Mouse (Mus musculus): ENCODE measurements around the gene BC005537. TPM values are rescaled to one million over a fixed set of nuclear protein-coding genes. Genes with fewer than 3 reads are reported as not detected.
A peak's percentile ranks its signal among the peaks of the same experiment; 100 is the strongest.
"Not testable (repeated sequence)": the region's sequence is repeated elsewhere in the genome, so short reads cannot be mapped to it uniquely, and the experiment has no call there.

The BC005537 gene
- total RNA-seq, 2 experiments from 2014 or later: 162 to 165 TPM

DNA sequence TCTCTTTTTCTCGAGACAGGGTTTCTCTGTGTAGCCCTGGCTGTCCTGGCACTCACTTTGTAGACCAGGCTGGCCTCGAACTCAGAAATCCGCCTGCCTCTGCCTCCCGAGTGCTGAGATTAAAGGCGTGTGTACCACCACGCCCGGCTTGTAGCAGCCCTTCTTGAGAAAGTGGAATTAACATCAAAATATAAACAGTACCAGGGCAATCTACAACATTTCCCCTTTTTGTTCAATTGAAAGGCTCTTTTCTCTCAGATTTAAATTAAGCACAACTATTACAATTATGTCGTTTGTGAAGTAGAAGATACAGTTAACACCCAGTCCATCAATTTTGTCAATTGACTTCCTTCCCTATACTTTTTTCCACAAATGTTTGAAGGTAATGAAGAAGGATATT is 36.3 kb downstream of the BC005537 start:
- DNase-seq (ENCODE audit: extremely low spot score in 1 of 2, low spot score in 1 of 2): not testable (repeated sequence)

GRCm38 (mm10) chr13:24839831-24840230 is 38.4 kb downstream of the BC005537 start:
- no peak for DNase-seq (ENCODE audit: extremely low spot score in 1 of 2, low spot score in 1 of 2)

- no peak for DNase-seq (ENCODE audit: extremely low spot score in 1 of 2, low spot score in 1 of 2)
Observed at GRCm38 (mm10) chr13:24841702-24842101, 40.2 kb downstream of the BC005537 start.

GRCm38 (mm10) chr13:24844983-24845955 is 43.8 kb downstream of the BC005537 start, which contains the start of gene D130043K22Rik:
TSS of gene D130043K22Rik (plus strand) at chr13:24845135.
- DNase-seq (ENCODE audit: extremely low spot score in 1 of 2, low spot score in 1 of 2): peak; percentile 66 to 72

- DNase-seq (ENCODE audit: extremely low spot score in 1 of 2, low spot score in 1 of 2): no peak
Observed at GRCm38 (mm10) chr13:24849318-24849717, 47.9 kb downstream of the BC005537 start.

- no peak for DNase-seq (ENCODE audit: extremely low spot score in 1 of 2, low spot score in 1 of 2)
Observed at GRCm38 (mm10) chr13:24851989-24852388, 50.5 kb downstream of the BC005537 start.

DNA sequence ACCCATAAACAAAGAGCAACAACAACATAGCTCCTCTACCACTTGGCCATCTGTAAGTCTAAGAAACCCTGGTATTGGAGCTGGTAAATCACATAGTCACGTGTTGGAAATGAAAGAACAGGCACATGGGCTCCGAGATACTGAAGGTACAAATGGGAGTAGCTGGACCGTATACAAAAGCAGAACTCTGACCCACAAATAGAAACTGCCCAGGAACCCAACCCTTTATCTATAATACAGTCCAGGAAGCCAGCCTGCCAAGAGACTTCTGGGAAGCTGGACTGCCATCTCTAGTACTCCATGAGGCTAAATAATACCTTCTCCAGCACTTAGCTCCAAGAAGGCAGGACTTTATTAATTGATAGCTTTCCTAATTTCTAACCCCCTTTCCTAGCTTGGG is 51.1 kb downstream of the BC005537 start:
- no peak for DNase-seq (ENCODE audit: extremely low spot score in 1 of 2, low spot score in 1 of 2)

DNA sequence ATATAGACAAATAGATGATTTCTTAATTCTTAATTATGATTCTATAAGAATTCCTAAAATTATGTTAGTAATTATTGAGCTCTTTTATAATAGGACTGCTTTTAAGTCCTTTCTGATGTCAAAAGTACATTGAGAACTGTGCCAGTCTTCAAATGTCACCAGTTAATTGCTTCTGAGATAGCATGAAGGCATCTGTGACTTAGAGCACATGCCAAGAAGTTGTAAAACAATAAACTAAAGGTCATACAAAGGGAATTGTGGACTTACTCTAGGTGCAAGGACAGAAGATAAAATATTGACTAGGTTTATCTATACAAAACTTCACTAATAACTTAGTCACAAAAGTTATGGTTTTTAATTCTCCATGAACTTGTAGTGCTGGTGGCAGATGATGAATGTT is 57.7 kb downstream of the BC005537 start:
- no peak for DNase-seq (ENCODE audit: extremely low spot score in 1 of 2, low spot score in 1 of 2)

DNA sequence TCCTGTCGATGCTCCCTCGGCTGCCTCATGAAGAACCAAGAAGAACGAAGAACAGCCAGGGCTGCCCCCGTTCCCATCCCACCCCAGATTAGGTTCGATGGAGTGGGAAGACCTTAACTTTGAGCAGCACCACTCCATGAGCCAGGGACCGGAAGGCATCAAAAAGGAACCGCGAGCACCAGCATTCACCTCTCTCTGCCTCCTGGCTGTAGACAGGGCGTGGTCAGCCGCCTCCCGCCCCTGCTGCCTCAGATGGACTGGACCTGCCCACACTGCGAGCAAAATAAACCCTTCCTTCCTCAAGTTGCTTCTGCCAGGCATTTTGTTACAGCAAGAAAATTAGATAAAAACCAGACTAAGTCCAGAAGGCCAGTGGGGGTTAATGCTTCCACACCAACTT is 59.6 kb downstream of the BC005537 start:
- no peak for DNase-seq (ENCODE audit: extremely low spot score in 1 of 2, low spot score in 1 of 2)

- no peak for DNase-seq (ENCODE audit: extremely low spot score in 1 of 2, low spot score in 1 of 2)
Observed at GRCm38 (mm10) chr13:24862021-24862420, 60.6 kb downstream of the BC005537 start.

DNA sequence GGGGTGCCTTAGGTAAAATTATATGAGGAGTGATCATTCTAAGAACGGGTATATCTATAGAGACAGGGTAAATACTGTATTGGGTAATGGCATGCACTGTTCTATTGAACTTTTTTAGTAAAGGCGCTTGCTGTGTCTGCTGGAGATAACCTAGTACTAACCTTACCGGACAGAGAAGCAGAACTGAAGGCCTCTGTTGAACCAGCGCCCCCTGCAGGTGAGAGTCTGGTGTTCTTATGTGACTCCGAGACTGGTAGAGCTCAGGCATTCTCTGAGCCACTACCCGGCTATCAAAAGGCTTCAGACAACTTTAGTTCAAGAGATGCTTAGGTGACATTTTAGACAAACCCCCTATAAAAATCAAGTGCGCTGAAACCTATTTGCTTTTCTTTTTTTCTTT is 61.1 kb downstream of the BC005537 start:
- peak; percentile 26 to 75 for DNase-seq (ENCODE audit: extremely low spot score in 1 of 2, low spot score in 1 of 2)

Other genes with a start within 250 kb of the BC005537 start
- 10 to 100 TPM; 76.0 to 81.4 TPM for gene Ripor2, start 219.5 kb upstream of the BC005537 start, total RNA-seq (2021)
- gene Armh2, start 60.4 kb upstream of the BC005537 start, total RNA-seq (2021): not detected
- gene Gmnn, start 39.7 kb upstream of the BC005537 start, total RNA-seq (2021): 1 to 10 TPM; 1.8 to 2.5 TPM
- gene Acot13, start 29.9 kb downstream of the BC005537 start, total RNA-seq (2021): 100 to 1,000 TPM; 107 to 109 TPM
- 10 to 100 TPM; 20.3 to 24.6 TPM for gene Tdp2, start 30.0 kb downstream of the BC005537 start, total RNA-seq (2021)
- 10 to 100 TPM; 25.4 to 26.7 TPM for gene D130043K22Rik, start 43.5 kb downstream of the BC005537 start, total RNA-seq (2021)
- 10 to 100 TPM; 60.6 to 61.7 TPM for gene Aldh5a1, start 136.0 kb downstream of the BC005537 start, total RNA-seq (2021)
- gene Gpld1, start 141.5 kb downstream of the BC005537 start, total RNA-seq (2021): 10 to 100 TPM; 11.9 to 20.7 TPM
- 10 to 100 TPM; 56.6 to 60.5 TPM for gene Mrs2, start 218.7 kb downstream of the BC005537 start, total RNA-seq (2021)